Mouse (Mus musculus): ENCODE data around the gene Cstf2t. TPM values are rescaled to one million over a fixed set of nuclear protein-coding genes. Genes with fewer than 3 reads are reported as not detected.
A peak's percentile ranks its signal among the peaks of the same experiment; 100 is the strongest.

The Cstf2t gene
- polyA plus RNA-seq (2016; fragmentation: Nextera tagmentation; extraction: Ambion mirVana) = 75.9 and 79.0 TPM in 2 replicates

DNA sequence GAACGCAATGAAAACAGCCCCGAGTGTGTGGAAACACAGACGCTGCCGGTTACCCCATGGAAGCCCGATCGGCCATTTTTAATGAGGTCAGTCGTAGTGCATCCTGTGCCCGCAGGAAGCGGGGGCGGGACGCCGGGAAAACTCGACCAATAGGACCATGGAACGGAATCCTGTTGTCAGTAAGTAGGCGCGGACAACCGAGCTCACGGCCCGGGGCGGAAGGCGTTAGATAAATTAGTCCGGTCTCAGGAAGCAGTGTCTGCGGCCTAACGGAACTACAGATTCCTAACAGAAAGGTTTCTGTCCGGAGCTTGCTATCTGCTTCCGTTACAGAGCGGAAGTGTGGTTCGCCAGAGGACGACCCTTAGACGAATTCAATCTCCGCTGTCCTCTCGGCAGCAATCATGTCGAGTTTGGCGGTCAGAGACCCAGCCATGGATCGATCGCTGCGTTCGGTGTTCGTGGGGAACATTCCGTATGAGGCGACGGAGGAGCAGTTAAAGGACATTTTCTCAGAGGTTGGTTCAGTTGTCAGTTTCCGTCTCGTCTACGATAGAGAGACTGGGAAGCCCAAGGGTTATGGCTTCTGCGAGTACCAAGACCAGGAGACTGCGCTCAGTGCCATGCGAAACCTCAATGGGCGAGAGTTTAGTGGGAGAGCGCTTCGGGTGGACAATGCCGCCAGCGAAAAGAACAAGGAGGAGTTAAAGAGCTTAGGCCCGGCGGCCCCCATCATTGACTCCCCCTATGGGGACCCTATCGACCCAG lies at the start of gene Cstf2t:
Gene Cstf2t, plus strand, starts transcription at position 176 of the 768 bp plus-strand sequence.
- Histone ChIP-seq H3K27me3 (replicated peaks) (no peaks in the 10 kb centered on the region), H3K27ac (0 out of 2 replicates have a peak within 1 kb of the TSS, but pooled peaks have one; percentile 22), H3K9ac (peak within 1 kb of the TSS; percentile 61), H3K9me3 (no peaks in the 10 kb centered on the region), H3K4me3 (peak within 1 kb of the TSS; percentile 57), H3K4me1 (peaks cover 15% of the 10 kb centered on the region), H3K36me3 (peaks cover 32% of the 10 kb centered on the region), H3K4me2 (replicated peaks) (peak within 1 kb of the TSS; percentile 81)
- WGBS = 2% methylated on average over 56 of the region's 56 CpGs
- ATAC-seq (ENCODE audit: low FRiP score, low read depth) = peak; percentile 100

DNA sequence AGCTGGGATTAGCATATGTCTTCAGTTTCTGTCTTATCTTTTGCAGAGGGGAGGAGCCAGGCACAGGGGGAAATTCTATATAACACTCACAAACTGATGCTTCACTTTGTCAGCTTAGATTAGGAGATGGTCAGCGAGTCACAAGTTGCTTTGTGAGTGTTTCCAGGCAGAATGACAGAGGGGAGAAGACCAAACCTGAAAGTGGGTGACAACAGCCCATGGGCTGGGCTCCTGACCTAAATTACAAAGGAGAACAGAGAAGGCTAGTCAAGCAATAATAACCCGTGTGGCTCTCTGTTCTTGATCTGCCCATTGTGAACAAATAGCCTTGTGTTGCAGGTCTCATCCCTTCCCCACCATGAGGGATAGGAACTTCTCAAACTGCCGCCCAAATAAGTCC lies 43.7 kb upstream of the Cstf2t start:
- Histone ChIP-seq H3K9ac (no peak overlapping the region), H3K9me3 (no peaks in the 10 kb centered on the region), H3K36me3 (no peaks in the 10 kb centered on the region), H3K4me3 (no peak overlapping the region), H3K4me1 (no peaks in the 10 kb centered on the region), H3K27ac (no peak overlapping the region), H3K27me3 (replicated peaks) (no peaks in the 10 kb centered on the region), H3K4me2 (replicated peaks) (no peak overlapping the region)
- no peak for ATAC-seq (ENCODE audit: low FRiP score, low read depth)
- 72% methylated on average over 3 of the region's 3 CpGs for WGBS

DNA sequence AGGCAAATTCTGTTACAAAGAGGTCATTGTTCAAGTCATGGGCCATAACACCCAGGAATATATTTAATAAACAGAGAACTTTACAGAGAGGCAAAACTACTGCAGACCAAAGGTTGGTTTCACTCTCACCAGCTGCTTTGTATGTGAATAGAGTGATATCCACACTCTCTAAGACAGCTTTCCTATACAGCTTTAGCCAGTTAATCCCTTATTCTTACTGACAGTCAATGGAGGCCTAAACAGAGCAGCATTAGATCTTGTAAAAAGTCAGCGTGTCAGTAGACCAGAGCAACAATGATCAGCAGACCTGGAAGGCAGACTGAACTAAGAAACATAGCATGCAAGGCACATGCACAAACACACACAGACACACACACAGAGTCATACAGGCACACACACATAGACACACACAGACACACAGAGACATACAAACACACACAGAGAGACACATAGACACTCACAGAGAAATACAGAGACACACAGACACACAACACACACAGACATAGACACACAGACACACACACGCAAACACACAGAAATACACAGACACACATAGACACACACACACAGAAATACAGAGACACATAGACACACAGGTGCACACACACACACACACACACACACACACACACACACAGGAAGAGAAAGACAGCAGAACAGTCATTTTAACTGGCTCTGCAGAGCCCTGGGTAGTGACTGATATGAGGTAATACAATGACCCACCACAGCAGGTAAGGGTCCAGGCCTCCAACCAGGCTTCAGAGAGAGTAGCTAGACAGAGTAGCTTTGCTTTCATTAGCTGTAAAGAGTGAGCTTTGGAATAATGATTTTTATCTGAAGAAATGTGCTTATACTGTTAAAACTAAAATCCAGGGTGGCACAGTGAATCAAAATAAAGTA lies 41.4 kb upstream of the Cstf2t start:
- Histone ChIP-seq H3K9ac (no peak overlapping the region), H3K36me3 (no peaks in the 10 kb centered on the region)

DNA sequence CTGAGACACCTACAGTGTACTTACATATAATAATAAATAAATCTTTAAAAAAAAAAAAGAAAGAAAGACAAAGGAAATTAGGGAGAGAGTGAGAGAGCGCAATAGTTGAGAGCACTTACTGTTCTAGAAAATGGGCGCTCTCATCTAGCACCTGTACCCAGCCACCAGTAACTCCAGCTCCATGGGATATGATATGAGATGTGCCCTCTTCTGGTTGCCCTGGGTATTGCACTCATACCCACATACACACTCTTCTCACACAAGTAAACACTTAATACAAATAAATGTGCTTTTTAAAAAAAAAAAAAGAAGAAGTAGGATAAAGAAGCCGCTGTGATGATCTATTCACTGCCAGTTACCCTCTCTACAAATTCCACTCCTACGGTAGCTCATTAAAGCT lies 36.0 kb upstream of the Cstf2t start:
- H3K27ac ChIP-seq = no peak overlapping the region
- no peak overlapping the region for H3K9ac ChIP-seq
- ATAC-seq (ENCODE audit: low FRiP score, low read depth) = no peak
- no peaks in the 10 kb centered on the region for H3K9me3 ChIP-seq
- no peaks in the 10 kb centered on the region for H3K4me1 ChIP-seq
- H3K36me3 ChIP-seq = no peaks in the 10 kb centered on the region
- no peak overlapping the region for H3K4me2 ChIP-seq (replicated peaks)
- H3K27me3 ChIP-seq (replicated peaks) = no peaks in the 10 kb centered on the region
- WGBS = over 99% methylated on average over 4 of the region's 4 CpGs
- no peak overlapping the region for H3K4me3 ChIP-seq

More for the DNA sequence above, 41.4 kb upstream of the Cstf2t start:
- ATAC-seq (ENCODE audit: low FRiP score, low read depth) = no peak
- Histone ChIP-seq H3K4me1 (no peaks in the 10 kb centered on the region), H3K4me2 (replicated peaks) (no peak overlapping the region), H3K27me3 (replicated peaks) (no peaks in the 10 kb centered on the region), H3K27ac (no peak overlapping the region), H3K4me3 (no peak overlapping the region), H3K9me3 (no peaks in the 10 kb centered on the region)
- 76% methylated on average over 2 of the region's 2 CpGs for WGBS

DNA sequence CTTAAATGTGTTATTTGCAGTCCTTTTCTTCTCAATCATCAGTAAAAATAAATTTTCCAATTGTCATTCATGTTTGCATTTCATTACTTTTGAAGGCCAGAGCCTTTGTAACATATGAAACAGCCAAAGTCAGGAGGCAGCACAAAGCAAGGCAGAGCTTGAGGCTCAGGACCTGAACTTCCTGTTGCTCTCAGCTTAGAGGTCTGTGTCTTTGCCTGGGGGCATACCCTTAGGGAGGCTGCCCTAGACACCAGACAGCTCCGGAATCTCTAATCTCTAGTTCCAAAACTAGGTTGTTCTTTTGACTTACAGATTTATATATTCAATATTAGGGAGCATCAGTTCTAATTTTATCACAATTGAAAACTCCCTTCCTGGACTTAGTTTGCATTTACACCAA lies 17.9 kb upstream of the Cstf2t start:
- WGBS = 83% methylated on average over 1 of the region's 1 CpGs
- Histone ChIP-seq H3K9ac (no peak overlapping the region), H3K27ac (no peak overlapping the region), H3K9me3 (no peaks in the 10 kb centered on the region), H3K4me3 (no peak overlapping the region), H3K27me3 (replicated peaks) (no peaks in the 10 kb centered on the region), H3K4me2 (replicated peaks) (no peak overlapping the region), H3K36me3 (no peaks in the 10 kb centered on the region), H3K4me1 (no peaks in the 10 kb centered on the region)
- no peak for ATAC-seq (ENCODE audit: low FRiP score, low read depth)

DNA sequence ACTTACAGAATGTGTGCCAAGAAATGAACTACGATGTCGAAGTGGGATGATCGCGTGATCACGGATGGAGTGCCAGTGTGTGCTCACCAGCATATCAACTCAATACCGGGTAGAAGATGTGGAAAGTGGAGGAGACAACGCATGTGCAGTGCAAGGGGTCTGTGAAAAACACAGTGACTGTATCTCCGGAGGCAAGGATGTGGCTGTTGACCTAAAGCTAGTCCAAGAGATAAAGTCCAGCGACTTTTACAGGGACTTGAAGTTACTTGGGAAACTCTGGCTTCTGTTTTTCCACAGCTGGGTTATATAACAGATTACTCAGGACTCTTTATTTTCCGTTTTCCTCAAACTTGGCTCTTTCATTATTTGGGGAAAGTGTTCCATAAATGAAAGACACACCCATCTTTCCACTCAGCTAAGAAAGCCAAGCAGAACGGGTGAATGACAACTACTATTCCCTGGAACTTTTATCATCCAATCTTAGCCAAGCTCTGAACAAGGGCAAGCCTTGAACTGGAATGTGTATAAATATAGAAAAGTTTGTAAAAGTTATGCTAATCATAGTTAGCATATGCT lies 17.3 kb upstream of the Cstf2t start:
- no peak overlapping the region for H3K27ac ChIP-seq
- no peaks in the 10 kb centered on the region for H3K27me3 ChIP-seq (replicated peaks)
- H3K9me3 ChIP-seq = no peaks in the 10 kb centered on the region
- H3K4me1 ChIP-seq = no peaks in the 10 kb centered on the region
- no peak overlapping the region for H3K4me2 ChIP-seq (replicated peaks)
- no peaks in the 10 kb centered on the region for H3K36me3 ChIP-seq
- H3K9ac ChIP-seq = no peak overlapping the region
- no peak for ATAC-seq (ENCODE audit: low FRiP score, low read depth)
- no peak overlapping the region for H3K4me3 ChIP-seq
- 90% methylated on average over 11 of the region's 11 CpGs for WGBS

DNA sequence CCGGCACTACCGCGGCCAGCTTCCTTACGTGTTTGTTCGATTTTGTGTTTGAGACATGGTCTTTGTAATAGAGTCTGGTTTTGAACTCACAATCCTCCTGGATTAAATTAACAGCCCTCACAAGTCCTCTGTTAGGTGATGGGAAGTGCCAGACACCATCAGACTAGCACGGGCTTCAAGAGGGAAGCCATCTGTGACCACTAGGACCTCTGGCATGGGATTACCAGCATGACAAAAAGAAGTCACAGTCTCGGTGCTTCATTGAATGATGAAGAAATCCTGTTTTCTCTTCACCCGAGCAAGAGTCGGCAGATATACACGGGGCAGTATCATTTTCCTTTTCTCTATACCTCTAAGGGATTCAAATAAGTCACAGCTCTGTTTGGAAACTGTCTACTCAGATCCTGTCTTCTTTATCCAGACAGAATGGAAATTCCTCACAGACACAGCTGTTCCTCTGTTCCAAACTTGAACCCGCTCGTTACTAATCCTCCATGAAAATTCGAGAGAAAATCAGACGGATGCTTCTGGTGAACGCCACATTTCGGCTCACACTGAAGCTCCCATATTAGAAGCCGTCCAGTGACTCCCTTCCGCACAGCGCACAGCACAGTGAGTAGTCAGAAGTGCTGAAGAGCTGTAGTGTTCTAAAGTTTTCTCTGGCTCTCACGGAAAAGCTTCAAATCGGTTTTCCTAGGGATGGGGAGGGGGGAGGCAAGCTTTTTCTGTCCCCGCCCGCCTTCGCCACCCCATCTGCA lies 8.5 kb upstream of the Cstf2t start:
- 44% methylated on average over 24 of the region's 24 CpGs for WGBS
- no peak overlapping the region for H3K9ac ChIP-seq
- no peaks in the 10 kb centered on the region for H3K9me3 ChIP-seq
- H3K27ac ChIP-seq = no peak overlapping the region
- H3K4me3 ChIP-seq = no peak overlapping the region
- peak overlapping the region; percentile 39 for H3K4me2 ChIP-seq (replicated peaks)
- H3K36me3 ChIP-seq = no peaks in the 10 kb centered on the region
- H3K27me3 ChIP-seq (replicated peaks) = no peaks in the 10 kb centered on the region
- ATAC-seq (ENCODE audit: low FRiP score, low read depth) = peak; percentile 84
- peaks cover 7% of the 10 kb centered on the region; the same call in 1 of the 2 replicates for H3K4me1 ChIP-seq

DNA sequence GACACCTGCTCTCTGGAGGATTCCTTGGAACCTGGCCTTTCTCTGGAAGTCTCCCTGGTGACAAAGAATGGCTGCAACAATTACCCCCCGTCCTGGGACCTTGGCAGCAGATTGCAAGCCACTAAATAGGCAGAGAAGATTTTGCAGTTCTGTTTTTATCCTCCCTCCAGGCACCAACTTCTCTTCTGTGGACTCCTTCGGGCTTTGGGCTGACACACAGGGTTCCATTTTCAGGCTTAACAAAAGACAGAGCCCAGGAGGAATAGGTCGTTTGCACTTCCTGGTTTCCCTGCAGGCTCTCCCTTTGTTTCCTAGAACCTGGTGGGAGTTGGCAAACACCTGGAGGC lies 7.9 kb upstream of the Cstf2t start:
- Histone ChIP-seq H3K27ac (no peak overlapping the region), H3K9ac (no peak overlapping the region), H3K36me3 (no peaks in the 10 kb centered on the region), H3K27me3 (replicated peaks) (no peaks in the 10 kb centered on the region), H3K4me1 (peaks cover 7% of the 10 kb centered on the region; the same call in 1 of the 2 replicates), H3K9me3 (no peaks in the 10 kb centered on the region), H3K4me3 (no peak overlapping the region), H3K4me2 (replicated peaks) (peak overlapping the region; percentile 39)
- 10% methylated on average over 3 of the region's 3 CpGs for WGBS
- peak; percentile 53 for ATAC-seq (ENCODE audit: low FRiP score, low read depth)

DNA sequence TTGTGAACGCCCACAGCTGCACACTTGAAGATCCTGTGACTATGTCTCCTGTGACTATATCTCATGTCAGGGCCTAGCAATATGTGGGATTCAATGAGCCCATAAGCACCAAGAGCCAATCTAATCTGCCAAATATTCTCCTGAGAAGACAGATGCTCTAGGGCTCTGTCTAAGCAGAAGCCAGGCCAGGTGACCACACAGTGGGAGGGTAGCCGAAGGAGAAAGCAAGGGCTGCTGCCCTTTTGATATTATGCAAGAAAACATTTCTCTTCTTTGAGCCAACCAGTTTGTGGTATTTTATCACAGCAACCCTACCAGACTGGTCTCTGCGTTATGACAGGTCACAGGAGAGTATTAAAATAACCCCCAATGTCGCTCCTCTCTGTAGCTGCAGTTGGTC lies 6.5 kb upstream of the Cstf2t start:
- H3K36me3 ChIP-seq = no peaks in the 10 kb centered on the region
- H3K4me2 ChIP-seq (replicated peaks) = no peak overlapping the region
- no peaks in the 10 kb centered on the region for H3K27me3 ChIP-seq (replicated peaks)
- WGBS = 76% methylated on average over 4 of the region's 4 CpGs
- no peak overlapping the region for H3K27ac ChIP-seq
- H3K9me3 ChIP-seq = no peaks in the 10 kb centered on the region
- no peak for ATAC-seq (ENCODE audit: low FRiP score, low read depth)
- H3K4me1 ChIP-seq = peaks cover 7% of the 10 kb centered on the region; the same call in 1 of the 2 replicates
- H3K4me3 ChIP-seq = no peak overlapping the region
- no peak overlapping the region for H3K9ac ChIP-seq

DNA sequence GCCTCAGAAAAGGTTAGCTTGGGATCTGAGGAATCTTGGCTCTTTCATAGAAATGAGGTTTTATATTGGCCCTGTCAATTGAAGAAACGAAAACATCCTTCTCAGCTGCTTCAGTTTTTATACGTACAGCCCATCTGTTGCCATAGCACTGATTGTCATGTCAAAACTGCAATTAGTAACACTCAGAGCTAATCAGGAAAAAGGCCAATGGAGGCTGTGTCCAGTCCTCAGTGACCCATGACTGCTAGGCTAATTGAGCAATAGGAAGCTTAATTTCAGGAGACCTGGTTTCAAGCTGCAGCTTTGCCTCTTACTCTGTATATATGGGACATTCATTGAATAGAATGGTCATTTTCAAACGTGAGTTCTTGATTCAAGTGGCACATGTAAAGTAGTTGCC lies 4.4 kb upstream of the Cstf2t start:
- no peak overlapping the region for H3K4me3 ChIP-seq
- 65% methylated on average over 3 of the region's 3 CpGs for WGBS
- peaks cover 7% of the 10 kb centered on the region for H3K4me1 ChIP-seq
- no peaks in the 10 kb centered on the region for H3K36me3 ChIP-seq
- H3K9me3 ChIP-seq = no peaks in the 10 kb centered on the region
- H3K9ac ChIP-seq = no peak overlapping the region
- no peaks in the 10 kb centered on the region for H3K27me3 ChIP-seq (replicated peaks)
- no peak for ATAC-seq (ENCODE audit: low FRiP score, low read depth)
- H3K4me2 ChIP-seq (replicated peaks) = no peak overlapping the region
- no peak overlapping the region for H3K27ac ChIP-seq

DNA sequence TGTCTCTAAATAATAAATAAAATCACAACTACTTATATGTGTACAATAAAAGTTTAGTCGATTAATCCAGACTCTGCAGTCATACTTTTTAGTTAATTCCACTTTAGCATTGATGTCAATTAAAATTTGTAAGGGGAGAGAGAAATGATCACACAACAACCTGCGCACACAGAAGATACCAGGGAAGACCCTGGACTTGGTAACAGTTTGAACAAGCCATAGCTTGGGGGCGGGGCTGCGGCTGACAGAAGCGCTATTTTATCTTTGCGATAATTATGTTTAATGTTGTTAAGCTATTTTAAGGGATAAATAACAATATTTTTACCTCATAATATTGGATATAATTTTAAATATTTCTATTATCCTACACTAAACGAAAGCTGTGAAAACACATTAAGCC lies 411 bp upstream of the Cstf2t start:
- 20% methylated on average over 7 of the region's 7 CpGs for WGBS
- H3K36me3 ChIP-seq = peaks cover 31% of the 10 kb centered on the region
- 0 out of 2 replicates have a peak overlapping the region, but pooled peaks have one; percentile 61 for H3K9ac ChIP-seq
- peaks cover 15% of the 10 kb centered on the region for H3K4me1 ChIP-seq
- H3K4me3 ChIP-seq = peak overlapping the region; percentile 57
- peak overlapping the region; percentile 81 for H3K4me2 ChIP-seq (replicated peaks)
- H3K27ac ChIP-seq = no peak overlapping the region
- ATAC-seq (ENCODE audit: low FRiP score, low read depth) = peak; percentile 73
- H3K9me3 ChIP-seq = no peaks in the 10 kb centered on the region
- no peaks in the 10 kb centered on the region for H3K27me3 ChIP-seq (replicated peaks)

All from neural tube, embryonic 12.5 days (tissue).